In the genomic region with DNA sequence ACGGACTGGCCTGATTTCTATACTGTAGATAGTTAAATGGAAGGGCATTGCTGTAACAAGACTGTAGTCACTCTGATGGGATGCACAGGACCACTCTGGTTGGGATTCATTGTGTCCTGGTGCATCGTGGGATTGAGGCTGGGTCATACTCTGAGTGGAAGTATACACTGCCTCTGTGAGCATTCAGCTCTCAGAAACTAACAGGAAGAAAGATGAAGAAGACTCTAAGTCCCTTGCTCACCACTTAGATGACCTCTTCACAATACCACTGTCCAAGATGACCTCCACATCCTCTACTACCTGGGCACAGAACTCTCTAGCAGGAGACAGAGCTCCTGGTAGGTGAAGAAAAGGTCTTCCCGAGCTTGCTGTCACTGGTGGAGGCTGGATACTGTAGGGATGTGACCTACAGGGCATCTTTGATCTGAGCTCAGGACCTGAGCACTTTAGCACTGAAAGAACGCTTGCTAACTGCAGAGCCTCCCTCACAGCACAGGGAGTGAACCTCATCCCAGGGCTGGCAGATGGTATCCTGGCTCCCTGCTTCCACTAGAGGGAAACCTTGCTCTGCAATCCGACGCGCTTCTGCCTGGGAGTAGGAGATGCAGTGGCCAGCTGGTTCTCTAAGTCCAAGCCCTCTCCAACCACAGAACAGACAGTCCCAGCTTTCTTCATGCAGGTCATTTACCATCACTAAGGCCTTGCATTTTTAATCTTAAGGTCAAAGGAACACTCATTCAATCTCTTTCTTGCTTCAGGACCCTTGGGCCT, we compare ENCODE assay signal across 8 mouse cellular contexts. TPM values are rescaled to one million over a fixed set of nuclear protein-coding genes. Genes with fewer than 3 reads are reported as not detected.
A peak's percentile ranks its signal among the peaks of the same experiment; 100 is the strongest.
DNase-seq lines count a peak whose midpoint lies in the region; ATAC-seq and TF ChIP-seq lines count a peak whose summit lies in the region.

No protein-coding gene starts in this region.

- peak; percentile 99 for TF ChIP-seq CTCF in forebrain, postnatal 0 days (IDR thresholded peaks at IDR 0.05; ENCODE audit: low read depth)

- peak; percentile 55 for DNase-seq in ovary, postnatal 36 days (ENCODE audit: low spot score)
- DNase-seq in ovary, adult 18-20 months (ENCODE audit: low spot score), result no peak
- DNase-seq in cerebellum, adult 18-20 months, result peak; percentile 78
- DNase-seq in forebrain, postnatal 0 days, result peak; percentile 91
- peak; percentile 78 for DNase-seq in intestine, embryonic 14.5 days (ENCODE audit: low spot score)
- DNase-seq in telencephalon, adult 2 months (ENCODE audit: low read depth, low spot score), result peak; percentile 71

- ATAC-seq in forebrain, postnatal 0 days, result peak; percentile 92
- peak; percentile 71 for ATAC-seq in intestine, embryonic 14.5 days (replicated peaks; ENCODE audit: low FRiP score, low TSS enrichment, low read depth)
- ATAC-seq in limb, embryonic 13.5 days (ENCODE audit: low FRiP score, low read depth), result peak; percentile 85
- ATAC-seq in midbrain, embryonic 13.5 days, result peak; percentile 85

- no peaks in the 10 kb centered on the region for H3K36me3 ChIP-seq in forebrain, postnatal 0 days (ENCODE audit: insufficient read depth)
- no peaks in the 10 kb centered on the region for H3K36me3 ChIP-seq in intestine, embryonic 14.5 days (ENCODE audit: control insufficient read depth, insufficient read depth, low read length)
- no peaks in the 10 kb centered on the region for H3K36me3 ChIP-seq in limb, embryonic 13.5 days
- H3K36me3 ChIP-seq in midbrain, embryonic 13.5 days, result no peaks in the 10 kb centered on the region

- H3K27ac ChIP-seq in forebrain, postnatal 0 days (ENCODE audit: low read depth, low read length), result peak overlapping the region; percentile 29; the same call in 1 of the 2 replicates
- no peak overlapping the region for H3K27ac ChIP-seq in intestine, embryonic 14.5 days (ENCODE audit: low read depth)
- H3K27ac ChIP-seq in limb, embryonic 13.5 days, result no peak overlapping the region
- 0 out of 2 replicates have a peak overlapping the region, but pooled peaks have one; percentile 0 for H3K27ac ChIP-seq in midbrain, embryonic 13.5 days

- 18% methylated on average over 7 of the region's 7 CpGs for WGBS in forebrain, postnatal 0 days
- WGBS in intestine, embryonic 14.5 days, result 19% methylated on average over 7 of the region's 7 CpGs
- WGBS in limb, embryonic 13.5 days, result 20% methylated on average over 7 of the region's 7 CpGs
- 19% methylated on average over 7 of the region's 7 CpGs for WGBS in midbrain, embryonic 13.5 days

- no peak overlapping the region for H3K4me3 ChIP-seq in forebrain, postnatal 0 days (ENCODE audit: low read depth, low read length)
- H3K4me3 ChIP-seq in intestine, embryonic 14.5 days (ENCODE audit: low read depth, low read length), result no peak overlapping the region
- H3K4me3 ChIP-seq in limb, embryonic 13.5 days, result no peak overlapping the region
- no peak overlapping the region for H3K4me3 ChIP-seq in midbrain, embryonic 13.5 days (replicated peaks)

- no peak overlapping the region for H3K9ac ChIP-seq in forebrain, postnatal 0 days
- no peak overlapping the region for H3K9ac ChIP-seq in intestine, embryonic 14.5 days (ENCODE audit: low read length)
- H3K9ac ChIP-seq in limb, embryonic 13.5 days, result no peak overlapping the region
- 0 out of 2 replicates have a peak overlapping the region, but pooled peaks have one; percentile 2 for H3K9ac ChIP-seq in midbrain, embryonic 13.5 days (replicated peaks)

- no peaks in the 10 kb centered on the region for H3K27me3 ChIP-seq in forebrain, postnatal 0 days (ENCODE audit: insufficient read depth, low read length)
- no peaks in the 10 kb centered on the region for H3K27me3 ChIP-seq in intestine, embryonic 14.5 days (replicated peaks; ENCODE audit: control insufficient read depth, insufficient read depth, low read length)
- H3K27me3 ChIP-seq in limb, embryonic 13.5 days, result no peaks in the 10 kb centered on the region
- H3K27me3 ChIP-seq in midbrain, embryonic 13.5 days, result peaks cover 3% of the 10 kb centered on the region; the same call in 1 of the 2 replicates

- no peaks in the 10 kb centered on the region for H3K9me3 ChIP-seq in forebrain, postnatal 0 days (ENCODE audit: low read length)
- no peaks in the 10 kb centered on the region for H3K9me3 ChIP-seq in intestine, embryonic 14.5 days (ENCODE audit: control insufficient read depth, low read length)
- H3K9me3 ChIP-seq in limb, embryonic 13.5 days, result no peaks in the 10 kb centered on the region
- H3K9me3 ChIP-seq in midbrain, embryonic 13.5 days, result no peaks in the 10 kb centered on the region

- no peak overlapping the region for H3K4me2 ChIP-seq in forebrain, postnatal 0 days (ENCODE audit: low read depth)
- no peak overlapping the region for H3K4me2 ChIP-seq in intestine, embryonic 14.5 days (ENCODE audit: low read length)
- no peak overlapping the region for H3K4me2 ChIP-seq in limb, embryonic 13.5 days (replicated peaks)
- no peak overlapping the region for H3K4me2 ChIP-seq in midbrain, embryonic 13.5 days (replicated peaks)

- H3K4me1 ChIP-seq in forebrain, postnatal 0 days (ENCODE audit: insufficient read depth), result peaks cover 18% of the 10 kb centered on the region; the same call in 1 of the 2 replicates
- H3K4me1 ChIP-seq in intestine, embryonic 14.5 days (replicated peaks; ENCODE audit: control insufficient read depth, insufficient read depth, low read length), result peaks cover 12% of the 10 kb centered on the region
- peaks cover 29% of the 10 kb centered on the region for H3K4me1 ChIP-seq in limb, embryonic 13.5 days
- peaks cover 24% of the 10 kb centered on the region for H3K4me1 ChIP-seq in midbrain, embryonic 13.5 days (replicated peaks)

RNA-seq across cellular contexts. Expression of gene Stum, which starts 49.3 kb away (rescaled TPM):
- 59.7 and 80.7 TPM in 2 replicates for total RNA-seq in forebrain, postnatal 0 days (2014; rRNA removed)
- polyA plus RNA-seq in forebrain, postnatal 0 days (2015; fragmentation: Nextera tagmentation; extraction: Ambion mirVana), result 15.2 and 16.7 TPM in 2 replicates
- 1.7 and 1.9 TPM in 2 replicates for polyA plus RNA-seq in intestine, embryonic 14.5 days (2014; fragmentation: Nextera tagmentation; extraction: Ambion mirVana)
- polyA plus RNA-seq in limb, embryonic 13.5 days (2015; fragmentation: Nextera tagmentation; extraction: Ambion mirVana), result 2.8 and 4.6 TPM in 2 replicates
- polyA plus RNA-seq in midbrain, embryonic 13.5 days (2015; fragmentation: Nextera tagmentation; extraction: Ambion mirVana), result 1.6 and 1.7 TPM in 2 replicates

Comparison
In these comparisons a context has a peak if more than half of its experiments do, and no peak if none do; other contexts are left out.
1. H3K27ac ChIP-seq: peak in forebrain, postnatal 0 days (single experiment) and midbrain, embryonic 13.5 days (single experiment); none in intestine, embryonic 14.5 days (single experiment) and limb, embryonic 13.5 days (single experiment).
2. Peak in every context shown above with its lines, with median percentiles within 50 percentile points of each other: ATAC-seq.